Mouse (Mus musculus): ENCODE measurements around the gene Sdr42e1. TPM values are rescaled to one million over a fixed set of nuclear protein-coding genes. Genes with fewer than 3 reads are reported as not detected.

The Sdr42e1 gene
- polyA plus RNA-seq, 1 experiment from 2014 or later: 0.79 TPM

GRCm38 (mm10) chr8:117701246-117701645 is 27.8 kb upstream of the Sdr42e1 start:
- no peaks in the 10 kb centered on the region for H3K9me3 ChIP-seq (replicated peaks; ENCODE audit: control insufficient read depth, low read length)
- H3K36me3 ChIP-seq (replicated peaks; ENCODE audit: control insufficient read depth, insufficient read depth, low read depth, low read length): no peaks in the 10 kb centered on the region
- no peak for DNase-seq (ENCODE audit: low spot score)
- H3K4me3 ChIP-seq (ENCODE audit: low read depth, low read length): no peak overlapping the region
- WGBS: 93% methylated on average over 8 of the region's 8 CpGs
- ATAC-seq (replicated peaks; ENCODE audit: insufficient number of reproducible peaks, low FRiP score, low TSS enrichment, low read depth): no peak
- H3K4me1 ChIP-seq (ENCODE audit: control insufficient read depth, insufficient read depth, low read length): no peaks in the 10 kb centered on the region; the same call in 1 of the 2 replicates
- no peak overlapping the region for H3K27ac ChIP-seq (replicated peaks; ENCODE audit: low read depth, low read length)
- H3K27me3 ChIP-seq (ENCODE audit: control insufficient read depth, insufficient read depth, low read length): no peaks in the 10 kb centered on the region
- no peak overlapping the region for H3K9ac ChIP-seq (replicated peaks; ENCODE audit: low read length)
- H3K4me2 ChIP-seq (ENCODE audit: low read depth, low read length): no peak overlapping the region

DNA sequence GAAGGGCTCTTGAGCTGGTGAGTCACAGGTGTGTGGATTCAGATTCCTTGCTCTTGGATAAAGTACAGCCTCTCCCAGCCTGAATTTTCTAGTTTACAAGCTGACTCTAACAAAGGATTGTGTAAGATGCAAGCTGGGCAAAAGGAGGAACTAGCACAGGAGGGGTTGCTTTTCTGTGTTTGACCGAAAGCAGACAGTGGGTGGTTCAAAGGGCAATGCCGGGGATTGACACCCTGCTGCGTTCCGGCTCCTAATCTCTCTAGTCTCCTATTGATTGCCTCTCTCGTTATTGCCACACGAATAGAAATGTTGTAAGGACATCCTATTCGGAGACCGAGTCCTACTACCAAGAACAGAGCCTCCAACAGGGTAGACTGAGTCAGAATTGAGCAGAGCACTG is 27.2 kb upstream of the Sdr42e1 start:
- Histone ChIP-seq H3K9ac (replicated peaks; ENCODE audit: low read length) (no peak overlapping the region), H3K4me1 (ENCODE audit: control insufficient read depth, insufficient read depth, low read length) (no peaks in the 10 kb centered on the region; the same call in 1 of the 2 replicates), H3K36me3 (replicated peaks; ENCODE audit: control insufficient read depth, insufficient read depth, low read depth, low read length) (no peaks in the 10 kb centered on the region), H3K4me3 (ENCODE audit: low read depth, low read length) (no peak overlapping the region), H3K27me3 (ENCODE audit: control insufficient read depth, insufficient read depth, low read length) (no peaks in the 10 kb centered on the region), H3K4me2 (ENCODE audit: low read depth, low read length) (no peak overlapping the region), H3K27ac (replicated peaks; ENCODE audit: low read depth, low read length) (no peak overlapping the region), H3K9me3 (replicated peaks; ENCODE audit: control insufficient read depth, low read length) (no peaks in the 10 kb centered on the region)
- 57% methylated on average over 8 of the region's 8 CpGs for WGBS
- DNase-seq (ENCODE audit: low spot score): no peak
- no peak for ATAC-seq (replicated peaks; ENCODE audit: insufficient number of reproducible peaks, low FRiP score, low TSS enrichment, low read depth)

DNA sequence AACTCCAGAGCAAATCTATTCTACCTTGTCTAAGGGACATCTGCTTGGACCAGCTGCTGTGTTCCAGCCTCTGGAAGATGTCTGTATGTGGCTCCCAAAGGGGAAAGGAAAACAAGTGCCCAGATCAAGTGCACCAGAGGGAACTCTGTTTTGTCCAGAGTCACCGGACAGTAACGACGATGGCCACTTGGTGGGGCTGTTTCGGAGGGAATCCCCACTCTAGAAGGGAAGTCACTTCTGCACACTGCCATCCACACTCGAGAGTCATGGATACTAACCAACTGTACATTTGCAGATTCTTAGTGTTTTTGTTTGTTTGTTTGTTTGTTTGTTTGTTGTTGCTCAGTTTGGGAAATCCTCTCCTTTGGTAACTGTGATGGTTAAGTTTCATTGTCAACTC is 23.8 kb upstream of the Sdr42e1 start:
- H3K4me3 ChIP-seq (ENCODE audit: low read depth, low read length): no peak overlapping the region
- H3K36me3 ChIP-seq (replicated peaks; ENCODE audit: control insufficient read depth, insufficient read depth, low read depth, low read length): no peaks in the 10 kb centered on the region
- H3K4me1 ChIP-seq (ENCODE audit: control insufficient read depth, insufficient read depth, low read length): no peaks in the 10 kb centered on the region; the same call in 1 of the 2 replicates
- no peaks in the 10 kb centered on the region for H3K9me3 ChIP-seq (replicated peaks; ENCODE audit: control insufficient read depth, low read length)
- DNase-seq (ENCODE audit: low spot score) (peak; percentile 31), ATAC-seq (replicated peaks; ENCODE audit: insufficient number of reproducible peaks, low FRiP score, low TSS enrichment, low read depth) (no peak)
- 44% methylated on average over 5 of the region's 5 CpGs for WGBS
- no peak overlapping the region for H3K4me2 ChIP-seq (ENCODE audit: low read depth, low read length)
- no peak overlapping the region for H3K27ac ChIP-seq (replicated peaks; ENCODE audit: low read depth, low read length)
- H3K9ac ChIP-seq (replicated peaks; ENCODE audit: low read length): no peak overlapping the region
- no peaks in the 10 kb centered on the region for H3K27me3 ChIP-seq (ENCODE audit: control insufficient read depth, insufficient read depth, low read length)

DNA sequence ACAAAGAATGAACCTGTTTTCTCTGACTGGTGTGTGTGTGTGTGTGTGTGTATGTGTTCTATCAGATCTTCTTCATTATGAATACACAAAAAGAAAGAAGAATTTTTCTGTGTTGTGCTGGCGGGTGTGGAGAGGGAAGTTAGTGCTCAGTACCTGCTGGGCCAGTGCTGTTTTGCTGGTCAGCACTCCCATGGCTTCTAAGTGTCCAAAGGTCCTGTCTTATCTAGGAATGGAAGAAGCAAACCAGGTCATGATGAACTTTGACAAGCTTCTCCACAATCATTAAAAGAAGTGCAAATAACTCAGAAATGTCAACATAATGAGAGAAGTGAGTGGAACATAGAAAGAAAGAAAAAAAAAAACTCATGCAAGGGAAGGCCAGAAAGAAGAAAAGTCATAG is 22.1 kb upstream of the Sdr42e1 start:
- H3K36me3 ChIP-seq (replicated peaks; ENCODE audit: control insufficient read depth, insufficient read depth, low read depth, low read length): no peaks in the 10 kb centered on the region
- no peak overlapping the region for H3K27ac ChIP-seq (replicated peaks; ENCODE audit: low read depth, low read length)
- H3K9ac ChIP-seq (replicated peaks; ENCODE audit: low read length): no peak overlapping the region
- H3K27me3 ChIP-seq (ENCODE audit: control insufficient read depth, insufficient read depth, low read length): no peaks in the 10 kb centered on the region
- H3K9me3 ChIP-seq (replicated peaks; ENCODE audit: control insufficient read depth, low read length): no peaks in the 10 kb centered on the region
- DNase-seq (ENCODE audit: low spot score) (no peak), ATAC-seq (replicated peaks; ENCODE audit: insufficient number of reproducible peaks, low FRiP score, low TSS enrichment, low read depth) (no peak)
- no peaks in the 10 kb centered on the region for H3K4me1 ChIP-seq (ENCODE audit: control insufficient read depth, insufficient read depth, low read length)
- WGBS: 84% methylated on average over 1 of the region's 1 CpGs
- no peak overlapping the region for H3K4me2 ChIP-seq (ENCODE audit: low read depth, low read length)
- no peak overlapping the region for H3K4me3 ChIP-seq (ENCODE audit: low read depth, low read length)

- 88% methylated on average over 4 of the region's 4 CpGs for WGBS
- H3K27me3 ChIP-seq (ENCODE audit: control insufficient read depth, insufficient read depth, low read length): no peaks in the 10 kb centered on the region
- ATAC-seq (replicated peaks; ENCODE audit: insufficient number of reproducible peaks, low FRiP score, low TSS enrichment, low read depth): no peak
Measured at GRCm38 (mm10) chr8:117692131-117692530, 18.6 kb upstream of the Sdr42e1 start.

DNA sequence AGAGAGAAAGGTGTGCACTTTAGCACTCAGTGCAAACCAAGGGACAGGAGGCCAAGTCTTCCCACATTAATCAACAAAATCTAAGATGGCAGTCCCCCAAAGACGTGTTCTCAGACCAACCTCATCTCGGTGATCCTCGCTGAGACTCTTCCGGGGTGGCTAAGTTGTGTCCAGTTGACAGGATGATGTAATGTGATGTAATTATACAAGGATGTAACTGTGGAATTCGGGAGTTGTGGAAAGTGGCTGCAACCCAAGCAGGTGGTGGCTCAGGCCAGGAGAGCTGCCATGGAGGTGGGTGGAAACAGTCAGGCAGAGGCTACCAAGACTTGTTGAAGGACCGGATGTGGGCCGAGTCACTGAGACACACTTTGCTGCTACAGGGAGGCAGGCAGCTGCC is 14.4 kb upstream of the Sdr42e1 start:
- Histone ChIP-seq H3K36me3 (replicated peaks; ENCODE audit: control insufficient read depth, insufficient read depth, low read depth, low read length) (no peaks in the 10 kb centered on the region), H3K4me2 (ENCODE audit: low read depth, low read length) (no peak overlapping the region), H3K4me3 (ENCODE audit: low read depth, low read length) (no peak overlapping the region), H3K9me3 (replicated peaks; ENCODE audit: control insufficient read depth, low read length) (no peaks in the 10 kb centered on the region), H3K27me3 (ENCODE audit: control insufficient read depth, insufficient read depth, low read length) (no peaks in the 10 kb centered on the region), H3K27ac (replicated peaks; ENCODE audit: low read depth, low read length) (no peak overlapping the region), H3K9ac (replicated peaks; ENCODE audit: low read length) (no peak overlapping the region), H3K4me1 (ENCODE audit: control insufficient read depth, insufficient read depth, low read length) (no peaks in the 10 kb centered on the region)
- WGBS: 83% methylated on average over 7 of the region's 7 CpGs
- ATAC-seq (replicated peaks; ENCODE audit: insufficient number of reproducible peaks, low FRiP score, low TSS enrichment, low read depth): no peak
- no peak for DNase-seq (ENCODE audit: low spot score)

More at GRCm38 (mm10) chr8:117692131-117692530, 18.6 kb upstream of the Sdr42e1 start:
- Histone ChIP-seq H3K9me3 (replicated peaks; ENCODE audit: control insufficient read depth, low read length) (no peaks in the 10 kb centered on the region), H3K9ac (replicated peaks; ENCODE audit: low read length) (no peak overlapping the region), H3K36me3 (replicated peaks; ENCODE audit: control insufficient read depth, insufficient read depth, low read depth, low read length) (no peaks in the 10 kb centered on the region), H3K4me1 (ENCODE audit: control insufficient read depth, insufficient read depth, low read length) (no peaks in the 10 kb centered on the region), H3K4me2 (ENCODE audit: low read depth, low read length) (no peak overlapping the region), H3K27ac (replicated peaks; ENCODE audit: low read depth, low read length) (no peak overlapping the region), H3K4me3 (ENCODE audit: low read depth, low read length) (no peak overlapping the region)
- DNase-seq (ENCODE audit: low spot score): no peak

DNA sequence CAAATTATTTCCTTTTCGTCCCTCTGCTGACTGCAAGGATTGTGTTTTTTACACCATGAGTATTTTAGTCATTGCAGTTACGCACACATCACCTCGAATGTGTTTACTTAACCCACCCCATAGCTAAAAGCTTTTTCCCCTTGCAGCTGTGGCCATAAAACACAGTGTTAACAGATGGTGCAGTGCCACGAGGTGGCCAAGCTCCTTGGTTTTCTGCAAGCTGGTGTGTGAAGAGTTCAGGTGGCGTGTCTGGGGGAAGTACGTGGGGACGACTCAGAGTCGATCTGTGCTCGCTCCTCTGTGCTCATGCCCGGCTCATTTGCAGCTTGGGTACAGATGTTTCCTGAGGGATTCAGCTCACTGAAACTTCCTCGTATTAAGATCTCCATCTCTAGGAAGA is 11.0 kb upstream of the Sdr42e1 start:
- no peak for DNase-seq (ENCODE audit: low spot score)
- Histone ChIP-seq H3K27ac (replicated peaks; ENCODE audit: low read depth, low read length) (no peak overlapping the region), H3K4me2 (ENCODE audit: low read depth, low read length) (no peak overlapping the region), H3K9ac (replicated peaks; ENCODE audit: low read length) (no peak overlapping the region), H3K4me3 (ENCODE audit: low read depth, low read length) (no peak overlapping the region), H3K4me1 (ENCODE audit: control insufficient read depth, insufficient read depth, low read length) (no peaks in the 10 kb centered on the region), H3K36me3 (replicated peaks; ENCODE audit: control insufficient read depth, insufficient read depth, low read depth, low read length) (no peaks in the 10 kb centered on the region), H3K27me3 (ENCODE audit: control insufficient read depth, insufficient read depth, low read length) (no peaks in the 10 kb centered on the region), H3K9me3 (replicated peaks; ENCODE audit: control insufficient read depth, low read length) (no peaks in the 10 kb centered on the region)
- 55% methylated on average over 11 of the region's 11 CpGs for WGBS
- no peak for ATAC-seq (replicated peaks; ENCODE audit: insufficient number of reproducible peaks, low FRiP score, low TSS enrichment, low read depth)

DNA sequence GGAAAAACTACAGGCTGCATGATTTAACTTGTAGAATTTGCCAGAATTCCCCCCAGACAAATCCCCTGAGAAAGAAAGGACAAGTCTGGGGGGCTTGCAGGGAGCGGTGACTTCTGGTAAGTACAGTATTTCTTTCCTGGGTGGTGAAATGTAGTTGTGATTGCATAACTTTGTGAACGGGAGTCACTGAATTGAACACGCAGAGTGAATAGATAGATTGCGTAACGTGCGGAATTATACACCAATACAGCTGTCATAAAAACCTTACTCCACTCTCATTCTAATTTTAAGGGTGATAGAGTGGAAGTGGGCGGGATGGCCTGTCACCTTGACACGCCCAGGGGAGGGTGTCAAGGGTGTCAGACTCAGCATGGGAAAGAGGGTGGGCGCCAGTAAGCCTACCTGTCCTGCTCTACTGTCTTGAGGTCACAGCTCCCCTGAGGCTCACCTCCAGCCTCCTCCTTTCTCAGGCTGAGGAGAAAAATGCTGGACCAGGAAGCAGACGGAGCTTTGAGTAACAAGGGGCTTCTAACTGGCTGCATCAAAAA is 10.5 kb upstream of the Sdr42e1 start:
- no peak for DNase-seq (ENCODE audit: low spot score)
- no peak overlapping the region for H3K9ac ChIP-seq (replicated peaks; ENCODE audit: low read length)
- H3K4me1 ChIP-seq (ENCODE audit: control insufficient read depth, insufficient read depth, low read length): no peaks in the 10 kb centered on the region
- H3K9me3 ChIP-seq (replicated peaks; ENCODE audit: control insufficient read depth, low read length): no peaks in the 10 kb centered on the region
- H3K36me3 ChIP-seq (replicated peaks; ENCODE audit: control insufficient read depth, insufficient read depth, low read depth, low read length): no peaks in the 10 kb centered on the region
- no peak overlapping the region for H3K4me2 ChIP-seq (ENCODE audit: low read depth, low read length)
- no peak for ATAC-seq (replicated peaks; ENCODE audit: insufficient number of reproducible peaks, low FRiP score, low TSS enrichment, low read depth)
- no peak overlapping the region for H3K27ac ChIP-seq (replicated peaks; ENCODE audit: low read depth, low read length)
- H3K4me3 ChIP-seq (ENCODE audit: low read depth, low read length): no peak overlapping the region
- WGBS: 86% methylated on average over 10 of the region's 10 CpGs
- H3K27me3 ChIP-seq (ENCODE audit: control insufficient read depth, insufficient read depth, low read length): no peaks in the 10 kb centered on the region

All from embryonic facial prominence, embryonic 11.5 days (tissue).